Mouse (Mus musculus): ENCODE measurements at regions not wholly inside any gene's neighbourhood (a gene's known extent, or its start where the extent isn't known, plus 50 kb on each side); places are given as distances from the start of the nearest gene placed in this dataset.
A peak's percentile ranks its signal among the peaks of the same experiment; 100 is the strongest.

DNA sequence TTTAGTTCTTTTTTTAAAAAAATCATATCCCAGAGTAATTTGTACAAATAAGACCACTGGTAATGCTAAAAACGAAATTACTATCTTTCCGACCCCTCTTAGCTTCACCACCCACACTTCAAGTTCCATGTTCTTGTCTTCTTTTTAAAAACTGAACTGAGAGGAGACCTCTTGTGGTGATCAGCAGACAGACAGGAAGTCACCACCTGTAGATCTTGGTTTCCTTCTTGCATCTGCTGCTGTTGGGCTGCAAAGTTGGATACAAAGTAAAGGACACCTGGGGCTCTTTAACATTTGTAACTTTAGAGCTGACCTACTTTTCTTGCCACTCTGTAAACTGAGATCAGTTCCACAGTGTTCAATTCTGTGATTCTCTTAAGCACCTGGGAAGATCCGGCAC, 216.4 kb downstream of the Cog6 start:
- DNase-seq: peak; percentile 47

DNA sequence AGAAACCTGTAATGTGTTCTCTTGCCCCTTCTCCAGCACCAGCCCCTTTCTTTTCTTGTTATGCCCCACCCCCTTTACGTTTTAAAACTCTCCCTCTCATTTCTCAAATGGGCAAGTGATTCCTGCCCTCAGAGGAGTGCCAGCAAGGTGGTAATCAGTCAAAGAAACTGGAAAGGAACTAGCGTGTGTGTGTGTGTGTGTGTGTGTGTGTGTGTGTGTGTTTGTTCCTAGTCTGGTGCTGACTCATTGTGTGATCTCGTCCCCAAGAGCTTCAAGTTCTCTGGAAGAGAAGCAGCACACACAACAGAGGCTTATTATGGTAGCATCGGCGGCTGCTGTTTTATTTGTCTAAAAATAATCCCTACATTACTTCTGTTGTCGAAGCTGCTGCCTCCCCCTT, 219.2 kb downstream of the Cog6 start:
- DNase-seq: peak; percentile 21

DNA sequence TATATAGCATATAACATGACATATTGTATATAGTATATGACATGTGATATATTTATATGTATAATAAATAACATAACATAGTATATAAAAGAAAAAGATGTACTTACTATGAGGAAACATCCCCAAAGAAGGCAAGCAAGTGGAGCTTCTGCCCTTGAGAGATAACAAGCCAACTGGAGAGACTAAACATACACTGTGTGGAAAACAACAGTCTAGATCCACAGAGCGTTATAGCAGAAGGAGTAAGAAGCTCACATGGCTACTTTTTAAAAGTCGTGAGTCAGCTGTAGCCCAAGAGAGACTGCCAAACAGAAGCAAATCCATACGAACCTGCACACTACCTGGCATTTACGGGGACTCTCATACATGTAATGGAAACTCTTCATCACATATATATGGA, 219.9 kb downstream of the Cog6 start:
- no peak for DNase-seq

DNA sequence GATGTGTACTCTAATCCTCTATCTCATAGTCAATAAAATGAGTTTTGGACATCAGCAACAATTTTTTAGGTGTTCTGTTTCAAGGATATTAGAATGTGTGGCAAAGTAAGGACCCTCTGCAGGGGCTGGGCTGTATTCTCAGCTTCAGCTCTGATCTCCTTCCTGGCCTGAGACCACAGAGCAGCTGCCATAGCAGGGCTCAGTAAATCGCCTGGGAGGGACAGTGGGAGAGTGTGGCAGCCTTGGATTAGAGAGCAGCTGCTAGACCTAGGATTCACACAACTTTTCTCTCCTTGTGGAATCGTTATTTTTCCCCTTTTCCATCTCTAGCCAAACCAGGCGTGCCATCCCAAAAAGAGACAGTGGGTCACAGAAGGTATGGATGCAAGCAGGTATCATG, 222.8 kb downstream of the Cog6 start:
- no peak for DNase-seq

DNA sequence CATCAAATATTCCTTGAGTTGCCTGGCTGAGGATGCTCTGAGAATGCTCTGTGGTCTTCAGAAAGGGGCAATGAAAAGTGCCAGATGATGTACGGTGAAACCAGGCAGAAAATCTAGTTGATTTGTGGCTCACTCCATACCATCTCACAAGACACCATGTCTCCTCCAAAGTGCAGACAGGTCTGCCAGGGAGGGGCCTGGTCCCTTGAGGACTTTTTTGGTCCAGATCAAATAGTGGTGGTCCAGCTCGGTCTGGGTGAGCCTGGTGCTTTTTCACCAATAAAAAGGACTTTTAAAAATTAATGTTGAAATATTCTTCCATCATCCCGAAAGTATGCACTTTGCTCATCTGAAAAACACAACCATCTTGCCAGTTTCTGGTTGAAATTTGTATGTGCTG, 224.2 kb downstream of the Cog6 start:
- no peak for DNase-seq

DNA sequence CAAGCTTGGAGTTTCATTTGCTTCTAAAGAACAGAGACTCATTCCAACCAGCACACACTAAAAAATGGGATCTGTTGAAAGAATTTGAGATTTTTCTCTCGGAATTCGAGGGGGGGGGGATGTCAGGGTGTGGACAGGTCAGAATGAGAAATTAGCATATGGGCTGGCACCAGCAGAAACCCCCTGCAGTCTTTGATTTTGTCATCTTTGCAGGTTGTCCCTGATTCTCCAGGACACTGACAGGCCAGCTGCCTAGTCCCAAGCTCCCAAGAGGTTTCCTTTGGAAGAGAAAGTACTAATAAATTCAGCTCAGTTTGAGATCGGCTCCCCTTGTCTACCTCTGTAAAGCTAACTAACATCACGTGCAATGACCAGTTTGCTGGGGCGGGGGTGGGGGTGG, 224.9 kb downstream of the Cog6 start:
- DNase-seq: no peak

DNA sequence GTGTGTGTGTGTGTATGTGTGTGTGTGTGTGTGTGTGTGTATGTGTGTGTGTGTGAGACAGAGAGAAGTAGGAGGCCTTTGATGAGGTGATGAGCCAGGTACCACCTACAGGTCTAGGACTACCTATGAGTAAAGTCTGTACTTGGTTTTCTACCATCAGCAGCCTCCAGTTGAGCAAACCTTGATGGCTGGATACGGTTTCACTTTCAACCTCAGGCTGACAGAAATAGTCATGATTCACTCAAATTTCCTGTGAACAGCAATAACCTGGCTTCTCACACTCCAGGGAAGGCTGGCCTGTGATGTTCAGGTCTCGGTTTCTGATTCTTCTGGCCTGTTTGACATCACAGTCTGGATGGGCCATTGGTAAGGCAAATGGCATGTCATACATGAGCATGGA, 226.1 kb downstream of the Cog6 start:
- no peak for DNase-seq

DNA sequence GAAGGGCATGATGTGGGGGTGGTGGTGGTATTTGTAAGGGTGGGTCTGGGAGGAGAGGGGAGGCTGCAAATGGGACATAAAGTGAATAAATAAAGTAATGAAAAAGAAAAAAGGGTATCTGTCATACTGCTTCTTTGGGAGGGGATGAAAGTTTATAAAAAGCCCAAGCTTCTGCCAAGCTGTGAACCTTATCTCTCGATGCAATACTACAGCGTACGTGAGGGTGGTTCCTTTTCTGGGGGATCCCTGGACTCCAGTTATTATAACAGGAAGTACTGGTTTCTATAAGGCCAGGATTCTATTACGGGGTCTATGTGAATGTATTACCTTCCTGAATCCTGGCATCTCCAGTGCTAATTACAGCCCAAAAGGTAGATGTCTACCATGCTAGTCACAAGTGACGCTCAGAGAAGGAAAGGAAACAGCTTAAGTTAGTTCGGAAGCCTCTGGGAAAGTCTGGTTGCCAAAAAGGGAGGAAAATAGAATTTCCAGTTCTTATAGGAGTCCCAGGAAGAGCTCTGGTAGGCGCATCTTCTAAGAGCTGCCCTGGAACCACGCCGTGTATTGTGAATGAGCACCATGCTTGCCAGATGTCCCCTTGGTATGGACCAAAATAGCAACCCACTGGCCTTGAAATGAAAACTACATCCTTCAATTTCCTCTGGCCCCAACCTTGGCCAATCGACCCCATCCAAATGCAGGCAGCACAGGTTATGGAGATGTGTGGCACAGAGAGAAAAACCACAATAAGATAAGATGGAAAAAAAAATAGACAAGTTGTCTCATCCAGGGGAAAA, 228.9 kb downstream of the Cog6 start:
- no peak for DNase-seq

DNA sequence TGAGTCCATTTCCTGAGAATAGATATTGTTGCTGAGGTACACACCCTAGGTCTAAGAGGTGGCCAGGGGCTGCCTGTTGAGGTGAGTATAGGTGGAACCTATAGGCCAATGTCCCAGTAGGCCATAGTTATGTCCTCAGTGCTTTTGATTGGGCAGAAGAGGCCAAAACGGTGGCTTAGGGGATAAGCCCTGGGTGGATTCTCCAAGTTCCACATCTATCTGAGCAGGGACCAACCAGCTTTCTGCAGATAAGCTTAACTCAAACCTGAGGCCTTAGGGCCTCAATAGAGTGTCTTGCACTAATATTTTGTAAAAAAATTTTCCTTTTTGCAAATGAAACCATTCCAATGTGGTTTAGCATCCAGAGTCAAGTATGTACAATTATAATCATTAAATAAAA, 231.4 kb downstream of the Cog6 start:
- no peak for DNase-seq

DNA sequence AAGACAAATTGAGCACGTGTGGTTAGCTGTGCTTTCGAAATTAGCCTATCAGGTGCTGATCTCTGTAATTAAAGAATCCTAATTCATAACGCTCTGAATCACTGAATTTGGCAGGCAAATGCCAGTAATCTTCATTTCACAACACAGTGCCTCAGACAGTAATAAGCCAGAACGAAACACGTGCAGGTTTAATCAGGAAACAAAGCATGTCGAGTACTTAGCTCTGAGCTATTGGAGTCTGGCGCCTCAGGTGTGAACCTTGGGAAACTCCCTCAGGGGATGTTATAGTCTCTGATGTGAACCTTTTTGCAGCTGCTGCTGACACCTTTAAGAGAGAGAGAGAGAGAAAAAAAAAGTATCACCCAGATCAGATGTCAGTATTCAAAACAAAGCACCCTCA, 232.6 kb downstream of the Cog6 start:
- no peak for DNase-seq

DNA sequence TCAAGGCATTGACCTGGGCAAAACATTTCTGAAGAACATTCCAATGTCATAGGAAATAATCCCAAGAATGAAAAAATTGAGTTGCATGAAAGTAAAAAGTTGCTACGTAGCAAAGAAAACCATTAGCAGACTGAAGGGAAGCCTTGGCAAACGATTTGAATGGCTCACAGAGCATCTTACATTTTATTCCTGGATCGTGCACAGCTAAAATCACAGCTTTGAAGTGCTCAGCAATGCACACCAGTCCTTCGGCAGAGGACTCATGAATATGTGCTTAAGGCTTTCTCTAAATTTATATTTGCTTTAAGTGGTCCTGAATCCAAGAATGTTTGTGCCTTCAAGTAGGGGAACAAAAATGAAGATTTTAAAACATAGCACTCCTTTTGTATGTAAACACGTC, 234.5 kb downstream of the Cog6 start:
- DNase-seq: no peak

DNA sequence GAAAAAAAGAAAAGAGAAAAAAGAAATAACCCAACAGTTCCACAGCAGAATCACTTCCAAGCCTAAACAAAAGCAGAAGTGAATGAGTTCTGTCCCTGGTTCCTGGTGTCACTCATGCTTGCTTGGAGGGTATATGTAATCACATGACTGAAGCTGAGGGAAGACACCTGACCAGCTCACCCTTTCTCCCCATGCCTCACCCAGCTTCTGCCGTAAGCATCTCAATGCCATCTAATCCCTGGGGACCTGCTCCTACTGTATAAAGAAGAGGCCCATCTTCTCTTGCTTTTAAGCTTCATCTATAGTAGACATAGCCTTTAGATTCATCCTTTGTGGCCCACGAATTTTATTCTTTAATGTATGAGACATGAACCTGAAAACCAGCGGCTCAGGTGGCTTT, 235.5 kb downstream of the Cog6 start:
- no peak for DNase-seq

DNA sequence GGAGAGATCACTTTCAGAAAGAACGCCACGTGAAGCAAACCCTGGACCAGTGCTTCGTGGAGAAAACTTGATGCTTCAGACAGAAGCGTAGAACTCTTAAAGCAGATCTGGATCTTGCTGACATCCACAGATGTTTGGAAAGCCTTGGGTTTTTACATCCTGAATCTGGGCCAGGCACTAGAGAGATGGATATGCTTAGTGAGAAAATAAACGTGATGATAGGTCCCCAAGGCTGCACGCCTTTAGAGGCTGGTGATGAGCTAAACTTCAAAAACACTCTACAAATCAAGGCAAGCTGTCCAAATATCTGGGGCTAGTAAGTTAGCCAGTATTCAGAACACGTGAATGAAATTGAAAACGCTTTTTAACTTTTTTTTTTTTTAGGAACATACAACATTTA, 236.7 kb downstream of the Cog6 start:
- no peak for DNase-seq

DNA sequence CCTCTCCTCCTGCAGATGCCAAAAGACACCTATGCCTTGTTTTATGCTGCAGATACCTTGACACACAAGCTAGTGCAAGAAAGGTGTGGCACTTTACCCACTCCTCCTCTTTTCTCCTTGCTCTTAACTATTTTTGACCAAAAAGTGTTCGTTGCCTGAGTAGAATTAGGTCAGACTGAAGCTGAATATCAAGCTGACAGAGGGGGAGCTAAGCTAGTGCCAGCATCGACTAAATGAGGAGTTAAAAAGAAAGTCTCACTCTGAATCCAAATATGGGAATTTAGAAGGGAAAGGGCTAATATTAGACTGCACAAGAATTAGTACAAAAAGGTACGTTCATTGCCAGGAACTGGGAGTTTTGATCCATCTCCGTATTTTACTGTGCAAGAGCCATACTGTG, 241.2 kb downstream of the Cog6 start:
- no peak for DNase-seq

DNA sequence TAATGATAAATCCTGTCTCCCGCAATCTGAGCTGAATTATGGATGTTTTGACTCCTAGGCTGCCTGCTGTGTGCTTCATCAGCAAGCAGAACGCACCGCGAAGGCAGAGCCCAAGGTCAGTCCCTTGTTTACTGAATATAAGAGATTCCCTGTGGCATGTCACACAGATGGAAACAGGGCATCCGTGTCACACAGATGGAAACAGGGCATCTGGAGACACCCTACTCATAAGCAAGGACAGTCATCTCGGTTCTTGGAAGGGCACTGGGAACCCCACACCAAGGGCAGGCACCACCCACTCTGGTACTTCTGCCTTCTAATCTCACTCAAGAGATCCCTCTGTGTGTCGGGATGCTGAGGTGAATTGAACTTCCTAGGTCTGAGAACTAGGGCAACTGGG, 241.9 kb downstream of the Cog6 start:
- no peak for DNase-seq

DNA sequence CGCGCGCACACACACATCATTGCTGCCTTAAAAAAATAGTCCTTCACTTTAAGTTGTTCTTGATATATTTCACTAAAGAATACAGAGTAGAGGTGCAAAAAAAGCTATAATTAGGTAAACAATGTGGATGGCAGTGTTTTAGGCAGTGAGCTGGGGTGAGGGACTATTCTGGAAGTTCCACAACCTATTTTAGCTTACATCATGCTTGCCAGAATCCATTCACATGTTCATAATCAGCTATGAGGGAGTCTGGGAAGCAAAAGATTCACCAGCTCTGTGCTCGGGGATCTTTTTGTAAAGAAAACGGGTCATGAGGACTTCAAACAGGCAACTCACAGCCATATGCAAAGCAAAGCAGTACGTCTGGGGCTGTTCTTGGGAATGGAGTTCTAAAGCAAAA, 242.3 kb downstream of the Cog6 start:
- no peak for DNase-seq

DNA sequence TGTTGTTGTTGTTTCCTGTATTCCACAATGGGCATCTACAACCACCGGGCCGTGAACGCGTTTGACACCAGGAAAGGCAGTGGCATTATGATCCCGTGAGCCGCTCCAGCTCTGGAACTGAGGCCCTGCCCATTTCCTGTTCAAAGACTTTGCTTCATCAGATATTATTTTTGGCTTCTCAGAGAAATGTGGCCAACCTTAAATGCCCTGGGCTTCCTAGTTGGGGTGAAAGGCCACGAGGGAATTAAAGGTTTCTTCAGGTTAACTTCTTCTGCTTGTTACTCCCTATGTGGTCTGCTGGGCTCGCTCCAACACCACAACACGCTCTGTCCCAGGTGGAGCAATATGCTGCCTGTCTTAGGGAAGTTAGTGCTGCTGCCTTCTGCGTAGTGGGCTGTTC, 249.8 kb downstream of the Cog6 start:
- no peak for DNase-seq

DNA sequence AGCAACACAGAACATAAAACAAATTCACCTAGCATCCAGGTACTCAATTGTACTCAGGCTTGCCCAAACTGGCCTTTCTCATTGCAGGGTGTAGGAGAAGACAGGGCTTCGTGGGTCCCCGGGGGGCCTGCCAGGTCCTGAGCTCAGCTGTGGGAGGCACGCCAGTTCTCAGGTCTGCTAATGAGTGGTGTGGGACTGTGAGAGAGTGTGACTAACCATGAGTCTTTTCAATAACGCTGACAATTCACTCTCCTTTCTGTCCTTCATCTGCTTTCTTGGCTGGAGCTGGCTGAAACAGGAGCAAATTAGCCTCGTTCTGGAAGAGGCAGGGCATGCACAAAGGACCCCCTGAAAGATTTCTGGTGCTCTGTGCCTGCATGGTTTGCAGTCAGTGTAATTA, 250.2 kb downstream of the Cog6 start:
- DNase-seq: no peak

DNA sequence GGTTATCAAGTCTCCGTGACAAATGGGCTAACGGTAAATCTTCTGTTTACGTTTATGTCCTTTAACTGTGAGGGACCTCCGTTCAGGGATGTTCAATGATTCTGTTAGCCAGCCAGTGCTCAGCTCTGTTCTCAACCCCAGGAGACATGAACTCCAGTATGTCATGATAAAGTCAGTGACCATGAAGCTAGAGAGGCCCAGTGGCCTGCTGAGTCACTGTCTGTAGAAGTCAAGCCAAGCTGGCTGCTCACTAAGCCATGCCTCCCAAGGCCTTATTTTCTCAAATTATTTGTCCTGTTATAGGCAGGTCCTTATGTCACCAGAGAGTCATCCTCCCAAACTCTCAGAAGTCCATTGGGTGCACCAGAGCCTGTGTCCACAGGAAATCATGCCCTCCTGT, 252.9 kb downstream of the Cog6 start:
- DNase-seq: no peak

DNA sequence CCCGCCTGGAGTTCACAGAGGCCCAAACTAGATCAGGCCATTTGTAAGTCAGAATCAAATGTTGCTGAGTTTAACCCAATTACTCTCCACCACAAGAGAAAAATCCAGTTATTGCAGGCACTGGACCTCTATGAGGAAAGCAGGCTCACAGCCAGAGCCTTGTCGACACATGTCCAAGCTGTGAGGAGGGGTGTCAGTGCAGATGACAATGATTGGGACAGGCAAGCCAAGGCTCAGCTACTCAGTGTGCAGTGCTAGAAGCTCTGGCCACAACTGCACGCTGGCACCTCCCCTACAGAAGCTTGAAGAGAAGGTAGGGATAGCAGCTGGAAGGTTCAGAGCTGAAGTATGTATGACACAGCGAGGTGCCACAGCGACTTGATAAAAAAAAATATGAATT, 253.4 kb downstream of the Cog6 start:
- no peak for DNase-seq

DNA sequence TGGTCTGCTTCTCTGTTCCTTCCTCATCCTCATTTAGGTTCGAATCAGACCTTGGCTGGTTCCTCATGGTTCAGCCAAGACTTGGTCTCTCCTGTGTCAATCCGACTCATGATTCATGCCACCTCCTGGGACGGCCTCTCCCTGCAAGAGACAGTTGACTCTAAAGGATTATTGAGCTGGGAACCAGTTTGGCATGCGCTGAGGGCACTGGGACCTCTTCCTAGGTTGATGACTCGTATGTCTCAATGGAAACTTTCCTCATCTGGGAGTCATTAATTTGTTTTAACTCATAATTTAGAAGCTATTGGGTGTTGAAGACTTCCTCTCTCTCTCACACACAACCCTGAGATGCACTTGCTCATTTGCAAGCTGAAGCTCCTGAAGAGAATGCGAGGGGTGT, 254.5 kb downstream of the Cog6 start:
- DNase-seq: no peak

DNA sequence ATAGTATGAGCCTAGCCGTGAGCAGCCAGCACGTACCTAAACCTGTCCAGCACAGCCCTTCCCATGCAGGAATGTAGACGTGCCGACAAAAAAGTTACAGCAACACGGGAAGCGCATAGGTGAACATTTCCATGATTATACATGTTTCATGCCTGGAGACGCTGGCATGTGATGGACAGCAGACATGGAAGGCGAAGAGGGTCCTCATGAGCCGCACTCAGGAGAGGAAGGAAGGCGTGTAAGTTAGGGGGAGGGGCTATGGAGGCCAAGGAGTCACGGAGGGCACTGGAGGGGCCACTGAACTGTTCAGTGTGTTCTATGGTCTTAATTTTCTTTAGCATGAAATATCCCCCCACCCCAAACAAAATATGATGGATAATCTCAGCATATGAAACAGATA, 257.2 kb downstream of the Cog6 start:
- DNase-seq: no peak

DNA sequence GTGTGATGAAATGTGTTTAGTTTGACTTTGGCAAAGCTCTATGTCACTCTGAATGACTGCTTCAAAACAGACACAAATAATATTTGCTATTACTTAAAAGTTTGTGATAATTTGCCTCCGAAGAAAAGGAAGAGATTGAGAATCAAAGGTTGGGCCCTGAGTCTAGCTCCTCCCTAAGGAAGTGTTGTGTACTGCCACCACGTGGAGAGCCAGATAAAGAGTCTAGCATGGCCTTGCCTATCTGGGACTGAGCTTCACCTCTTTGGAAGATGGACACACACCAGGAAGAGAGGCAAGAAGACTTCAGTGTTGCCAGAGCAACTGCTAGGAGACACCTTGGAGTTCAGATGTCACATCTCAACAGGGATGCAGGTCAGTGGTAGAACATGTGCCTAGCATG, 258.5 kb downstream of the Cog6 start:
- DNase-seq: peak; percentile 75

DNA sequence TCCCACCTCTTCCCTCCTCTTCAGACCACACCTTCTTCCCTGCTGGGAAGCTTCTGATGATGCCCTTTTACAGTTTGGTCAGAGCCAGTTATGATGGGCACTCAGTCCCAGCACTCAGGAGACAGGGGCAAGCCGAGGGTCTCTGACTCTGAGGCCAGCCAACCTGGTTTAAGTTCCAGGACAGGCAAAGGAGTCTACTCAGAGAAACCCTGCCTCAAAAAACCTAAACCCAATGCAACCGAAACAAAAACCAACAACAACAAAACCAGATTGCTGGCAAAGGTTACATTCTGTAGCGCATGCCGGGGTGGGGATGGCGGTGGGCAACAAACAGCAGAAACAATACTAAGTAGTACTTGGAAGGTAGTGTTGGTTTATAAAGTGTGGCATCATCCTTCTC, 260.2 kb downstream of the Cog6 start:
- DNase-seq: no peak

DNA sequence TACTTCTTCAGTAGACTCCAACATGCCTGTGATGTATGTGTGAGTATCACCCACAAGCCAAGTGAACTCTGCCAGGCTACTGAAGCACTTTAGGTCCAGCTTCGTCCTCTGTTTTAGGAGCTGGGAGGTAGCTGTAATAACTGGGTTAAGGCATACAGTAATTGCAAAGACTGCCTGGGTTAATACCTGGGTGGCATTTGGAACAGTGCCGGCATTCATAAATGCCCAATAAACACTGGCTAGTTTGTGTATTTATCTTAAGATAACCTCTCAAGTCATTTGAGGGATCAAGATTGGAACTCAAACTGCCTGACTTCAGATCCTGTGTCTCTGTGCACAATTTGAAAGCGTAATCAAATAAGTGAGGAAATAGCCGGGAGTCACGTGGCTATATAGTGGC, 261.0 kb downstream of the Cog6 start:
- DNase-seq: no peak

DNA sequence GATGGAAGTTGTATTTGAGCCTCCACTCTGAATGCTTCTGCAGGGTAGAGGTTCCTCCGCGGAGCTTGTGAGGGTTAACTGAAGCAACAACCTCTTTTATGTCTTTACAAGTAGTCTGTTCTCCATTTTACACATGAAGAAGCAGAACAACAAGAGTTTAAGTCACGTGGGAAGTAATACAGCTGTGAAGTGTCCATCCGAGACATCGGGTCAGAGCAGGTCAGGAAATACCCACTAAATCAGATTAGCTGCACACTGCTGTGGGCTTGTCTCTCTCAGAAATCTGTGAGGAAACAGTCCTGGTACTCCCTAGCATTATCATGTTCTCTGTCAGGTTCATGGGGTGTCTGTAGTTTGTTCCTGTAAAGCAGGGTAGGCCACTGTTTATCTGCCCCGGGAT, 262.1 kb downstream of the Cog6 start:
- no peak for DNase-seq
